Mouse (Mus musculus) urinary bladder, adult 2 months (tissue): ENCODE results near the gene Tomm40l. TPM values are rescaled to one million over a fixed set of nuclear protein-coding genes. Genes with fewer than 3 reads are reported as not detected.

Experiments
- polyA plus RNA-seq: library from polyadenylated mRNA; depleted of rRNA; stranded (reverse); fragments of >200 nt; gene quantifications from 2 replicates; pipeline ENCODE4 v1.2.3, GENCODE M21; 2012; rRNA removed

Gene Tomm40l
- polyA plus RNA-seq, 1 experiment = 35.0 TPM

Other genes with a start within 250 kb of the Tomm40l start
- 28.5 and 36.1 TPM in 2 replicates for gene Fcgr2b, start 246.0 kb downstream of the Tomm40l start, polyA plus RNA-seq
- gene Fcgr4, start 203.6 kb downstream of the Tomm40l start, polyA plus RNA-seq = 2.7 and 5.9 TPM in 2 replicates
- gene Fcgr3, start 157.6 kb downstream of the Tomm40l start, polyA plus RNA-seq = 30.3 and 31.5 TPM in 2 replicates
- 11.3 and 12.6 TPM in 2 replicates for gene Cfap126, start 108.6 kb downstream of the Tomm40l start, polyA plus RNA-seq
- 286 and 310 TPM in 2 replicates for gene Sdhc, start 71.9 kb downstream of the Tomm40l start, polyA plus RNA-seq
- 24.1 and 28.5 TPM in 2 replicates for gene Mpz, start 71.8 kb downstream of the Tomm40l start, polyA plus RNA-seq
- gene Pcp4l1, start 26.2 kb downstream of the Tomm40l start, polyA plus RNA-seq = 317 and 416 TPM in 2 replicates
- gene Nr1i3, start 8.5 kb downstream of the Tomm40l start, polyA plus RNA-seq = 0.04 TPM in 1 of 2 replicates, not detected in the other
- gene Apoa2, start 2.5 kb upstream of the Tomm40l start, polyA plus RNA-seq = 1.0 and 1.8 TPM in 2 replicates
- 64.8 and 72.7 TPM in 2 replicates for gene Fcer1g, start 11.9 kb upstream of the Tomm40l start, polyA plus RNA-seq
- gene Adamts4, start 27.9 kb upstream of the Tomm40l start, polyA plus RNA-seq = 0.43 and 0.46 TPM in 2 replicates
- 110 and 141 TPM in 2 replicates for gene Ndufs2, start 28.9 kb upstream of the Tomm40l start, polyA plus RNA-seq
- 71.4 and 74.6 TPM in 2 replicates for gene B4galt3, start 47.8 kb upstream of the Tomm40l start, polyA plus RNA-seq
- gene Ppox, start 58.7 kb upstream of the Tomm40l start, polyA plus RNA-seq = 91.3 and 136 TPM in 2 replicates
- 44.7 and 48.4 TPM in 2 replicates for gene Usp21, start 65.5 kb upstream of the Tomm40l start, polyA plus RNA-seq
- gene Ufc1, start 72.5 kb upstream of the Tomm40l start, polyA plus RNA-seq = 78.1 and 81.2 TPM in 2 replicates
- gene Dedd, start 106.6 kb upstream of the Tomm40l start, polyA plus RNA-seq = 50.0 and 53.0 TPM in 2 replicates
- gene Nit1, start 123.1 kb upstream of the Tomm40l start, polyA plus RNA-seq = 63.1 and 70.2 TPM in 2 replicates
- 47.8 and 66.6 TPM in 2 replicates for gene Pfdn2, start 123.2 kb upstream of the Tomm40l start, polyA plus RNA-seq
- 2.3 and 2.8 TPM in 2 replicates for gene Klhdc9, start 138.3 kb upstream of the Tomm40l start, polyA plus RNA-seq
- gene Nectin4, start 147.6 kb upstream of the Tomm40l start, polyA plus RNA-seq = 35.1 and 39.2 TPM in 2 replicates
- 4.2 and 5.0 TPM in 2 replicates for gene Arhgap30, start 166.4 kb upstream of the Tomm40l start, polyA plus RNA-seq
- gene Usf1, start 188.8 kb upstream of the Tomm40l start, polyA plus RNA-seq = 68.7 and 73.4 TPM in 2 replicates
- gene Tstd1, start 196.4 kb upstream of the Tomm40l start, polyA plus RNA-seq = 5.4 and 8.4 TPM in 2 replicates
- 76.3 and 79.2 TPM in 2 replicates for gene F11r, start 215.0 kb upstream of the Tomm40l start, polyA plus RNA-seq